Mouse (Mus musculus): ENCODE measurements around the gene Pou2f2.
A peak's percentile ranks its signal among the peaks of the same experiment; 100 is the strongest.

The Pou2f2 gene

DNA sequence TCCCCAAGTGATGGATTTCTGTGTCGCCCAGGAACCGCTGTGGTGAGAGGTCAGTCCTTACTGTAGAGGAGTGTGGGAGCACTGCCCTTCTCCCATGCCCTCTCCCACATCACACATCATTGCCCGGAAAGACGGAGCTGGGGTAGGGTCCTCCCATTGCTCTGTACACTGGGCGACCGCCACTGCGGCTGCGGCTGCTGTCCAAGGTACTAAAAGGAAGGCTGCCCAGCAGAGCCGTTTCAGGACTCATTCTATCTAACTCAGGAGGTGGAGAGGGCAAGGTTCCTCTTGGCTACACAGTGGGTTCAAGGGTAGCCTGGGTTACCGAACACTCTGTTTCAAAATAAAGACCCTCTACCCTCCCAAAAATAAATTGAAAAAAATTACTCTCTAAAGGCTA lies 33.6 kb downstream of the Pou2f2 start:
- no peak for DNase-seq (ENCODE audit: low spot score)

GRCm38 (mm10) chr7:25141761-25142160 lies 37.8 kb downstream of the Pou2f2 start:
- DNase-seq (ENCODE audit: low spot score): no peak

GRCm38 (mm10) chr7:25137553-25137952 lies 42.0 kb downstream of the Pou2f2 start:
- DNase-seq (ENCODE audit: low spot score): no peak

DNA sequence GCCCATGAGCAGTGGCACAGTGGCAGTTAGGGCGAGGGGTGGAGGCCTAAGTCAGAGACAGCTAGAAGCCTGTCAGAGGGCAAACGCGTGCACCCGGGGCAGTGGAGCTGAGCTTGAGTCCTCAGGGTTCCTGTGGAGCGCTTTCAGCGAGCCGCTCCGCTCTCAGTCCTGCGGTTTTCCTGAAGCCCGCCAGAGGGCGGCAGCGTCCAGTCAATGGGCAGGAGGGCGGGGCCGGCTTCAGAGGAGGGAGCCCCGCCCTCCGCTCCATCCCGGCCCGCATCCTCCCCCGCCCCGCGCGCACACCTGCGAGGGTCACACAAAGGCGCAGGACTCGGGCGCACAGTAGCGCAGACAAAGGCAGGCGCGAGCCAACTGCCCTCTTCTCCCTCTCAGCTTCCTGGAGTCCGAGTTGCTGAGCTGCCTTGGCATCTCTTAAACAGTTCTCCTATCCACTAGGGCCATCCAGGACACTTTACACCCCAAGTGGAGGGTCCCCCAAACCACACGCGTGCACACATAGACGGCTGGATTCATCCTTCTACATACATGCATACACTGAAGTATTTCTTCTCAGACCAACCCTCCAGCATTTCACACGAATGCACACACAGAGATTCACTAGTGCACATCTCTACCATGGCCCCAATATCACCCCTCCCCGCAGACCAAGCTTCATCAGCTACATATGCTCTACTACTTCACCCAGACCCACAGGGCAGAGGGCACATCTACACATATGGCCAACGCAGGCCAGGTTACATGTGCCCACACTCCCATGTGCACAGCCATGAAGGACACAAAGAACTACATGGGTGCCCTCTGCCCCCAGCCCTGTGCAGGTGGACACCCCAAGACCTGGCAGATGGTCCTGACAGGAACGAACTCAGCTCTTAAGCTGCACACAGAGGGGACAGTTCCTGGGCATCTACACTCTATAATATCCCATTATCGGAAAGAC lies 46.2 kb downstream of the Pou2f2 start:
- peak; percentile 83 for DNase-seq (ENCODE audit: low spot score)

GRCm38 (mm10) chr7:25132318-25132960 lies 47.1 kb downstream of the Pou2f2 start:
- DNase-seq (ENCODE audit: low spot score): no peak

DNA sequence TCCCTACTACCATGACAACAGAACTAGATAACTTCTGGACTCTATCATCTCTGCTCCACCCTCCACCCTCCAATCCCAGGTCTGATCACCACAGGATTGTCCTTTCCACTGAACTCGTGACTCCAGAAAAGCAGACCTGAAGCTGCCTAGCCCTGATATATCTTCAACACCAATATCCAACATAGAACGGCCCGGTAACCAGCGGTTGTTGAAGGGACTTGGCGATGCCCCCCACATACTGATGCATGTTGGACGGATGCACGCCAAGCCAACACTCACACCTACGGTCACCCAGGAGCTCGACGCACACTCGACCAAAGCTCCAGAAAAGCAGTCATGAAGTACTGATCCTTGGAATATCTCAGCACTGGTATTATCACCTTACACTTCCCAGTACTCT lies 48.3 kb downstream of the Pou2f2 start:
- no peak for DNase-seq (ENCODE audit: low spot score)

DNA sequence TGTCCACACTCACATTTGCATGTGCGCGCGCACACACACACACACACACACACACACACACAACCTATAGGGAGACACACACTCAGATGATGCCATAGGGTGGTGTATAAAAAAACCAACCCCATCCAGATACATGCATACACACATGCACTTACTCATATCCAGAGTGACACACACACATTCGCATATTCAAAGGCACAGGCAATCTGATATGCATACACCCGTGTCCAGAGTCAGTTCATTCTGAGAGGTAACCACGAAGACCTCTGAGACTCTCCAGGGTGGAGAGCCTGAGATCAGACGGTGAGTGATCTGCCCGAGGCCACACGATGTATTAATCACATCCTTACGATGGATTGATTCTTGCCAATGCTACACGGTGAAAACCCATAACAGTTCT lies 49.0 kb downstream of the Pou2f2 start:
- no peak for DNase-seq (ENCODE audit: low spot score)

GRCm38 (mm10) chr7:25129390-25129979 lies 50.0 kb downstream of the Pou2f2 start:
- no peak for DNase-seq (ENCODE audit: low spot score)

GRCm38 (mm10) chr7:25127971-25128370 lies 51.6 kb downstream of the Pou2f2 start:
- no peak for DNase-seq (ENCODE audit: low spot score)

DNA sequence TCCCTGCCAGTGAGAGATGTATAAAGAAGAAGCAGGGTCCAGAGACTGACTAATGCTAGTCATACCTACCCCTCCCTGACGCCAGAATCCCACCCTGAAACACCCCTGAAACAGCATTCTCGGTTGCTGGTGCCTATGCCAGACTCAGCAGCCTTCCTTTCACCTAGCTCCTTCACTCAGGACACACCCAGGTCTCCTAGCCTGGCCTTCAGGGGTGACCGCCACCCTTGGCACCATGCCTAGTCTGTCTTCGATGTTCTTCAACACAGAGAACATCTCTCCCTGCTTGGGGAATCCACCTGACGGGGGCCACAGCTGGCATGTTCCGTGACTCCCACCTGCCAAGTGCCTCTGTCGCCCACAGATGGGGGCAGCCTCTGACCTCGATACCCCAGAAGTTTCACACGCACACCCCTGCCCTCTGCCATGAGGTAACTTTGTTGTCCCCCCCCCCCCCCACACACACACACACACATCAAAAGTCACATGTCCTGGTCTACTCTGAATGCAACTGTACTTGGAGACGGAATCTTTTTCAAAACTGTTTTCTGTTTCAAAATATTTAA lies 53.7 kb downstream of the Pou2f2 start:
- no peak for DNase-seq (ENCODE audit: low spot score)

DNA sequence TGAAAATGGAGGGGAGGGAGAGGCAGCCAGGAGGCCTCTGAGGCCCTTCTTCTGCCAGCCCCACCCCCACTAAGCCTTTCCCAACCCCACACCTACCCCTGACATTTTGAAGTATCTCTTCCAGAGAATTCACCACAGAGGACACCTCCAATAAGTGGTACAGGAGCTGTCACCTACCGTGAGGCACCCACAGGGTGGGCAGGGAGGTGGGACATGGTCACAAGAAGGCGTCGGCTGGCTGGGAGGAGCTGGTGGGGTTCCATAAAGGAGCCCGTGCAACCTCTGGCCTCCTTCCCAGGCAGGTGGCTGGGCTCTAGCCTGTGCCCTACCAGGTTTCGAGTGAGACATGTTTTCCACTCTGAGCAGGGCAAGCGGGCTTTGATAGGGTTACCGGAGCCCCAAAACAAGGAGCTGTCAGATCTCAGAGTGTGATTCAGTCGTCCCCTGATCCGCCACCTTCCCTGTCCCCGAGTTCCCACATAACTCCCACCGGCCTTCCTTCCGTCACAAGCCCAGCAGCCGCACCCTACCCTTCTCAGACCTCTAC lies 58.2 kb downstream of the Pou2f2 start:
- no peak for DNase-seq (ENCODE audit: low spot score)

DNA sequence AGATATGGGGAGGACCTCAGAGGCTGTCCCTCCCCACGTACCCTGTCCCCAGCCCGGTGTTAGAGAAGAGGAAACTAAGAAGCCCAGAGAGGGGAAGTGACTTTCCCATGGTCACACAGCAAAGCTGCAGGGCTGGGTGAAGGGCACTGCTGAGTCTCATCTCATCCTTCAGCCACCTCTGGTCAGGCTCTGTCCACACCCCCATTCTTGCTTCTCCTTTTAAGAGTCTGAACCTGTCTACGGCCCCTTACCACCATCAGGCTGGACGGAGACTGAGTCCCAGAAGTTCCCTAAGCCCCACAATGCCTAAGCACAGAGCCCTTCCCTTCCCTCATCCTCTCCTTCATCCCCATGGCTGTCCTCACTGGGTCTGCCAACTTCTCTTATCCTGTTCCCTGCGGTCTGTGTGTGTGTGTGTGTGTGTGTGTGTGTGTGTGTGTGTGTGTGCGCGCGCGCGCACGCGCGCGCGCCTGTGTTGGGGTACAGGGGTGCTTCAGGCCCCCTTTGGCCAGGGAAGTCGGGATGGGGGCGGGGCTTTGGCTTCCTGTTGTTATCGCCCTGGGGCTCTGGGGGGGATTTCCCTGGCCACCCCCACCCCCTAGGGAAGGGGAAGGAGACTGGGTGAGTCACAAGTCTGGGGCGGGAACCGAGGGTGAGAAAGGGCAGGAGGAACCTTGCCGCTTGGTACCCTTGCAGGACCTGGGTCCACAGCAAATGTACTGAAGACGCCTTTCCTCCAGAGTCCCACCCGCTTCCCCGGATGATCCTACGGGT lies 59.3 kb downstream of the Pou2f2 start:
- DNase-seq (ENCODE audit: low spot score): peak; percentile 65

DNA sequence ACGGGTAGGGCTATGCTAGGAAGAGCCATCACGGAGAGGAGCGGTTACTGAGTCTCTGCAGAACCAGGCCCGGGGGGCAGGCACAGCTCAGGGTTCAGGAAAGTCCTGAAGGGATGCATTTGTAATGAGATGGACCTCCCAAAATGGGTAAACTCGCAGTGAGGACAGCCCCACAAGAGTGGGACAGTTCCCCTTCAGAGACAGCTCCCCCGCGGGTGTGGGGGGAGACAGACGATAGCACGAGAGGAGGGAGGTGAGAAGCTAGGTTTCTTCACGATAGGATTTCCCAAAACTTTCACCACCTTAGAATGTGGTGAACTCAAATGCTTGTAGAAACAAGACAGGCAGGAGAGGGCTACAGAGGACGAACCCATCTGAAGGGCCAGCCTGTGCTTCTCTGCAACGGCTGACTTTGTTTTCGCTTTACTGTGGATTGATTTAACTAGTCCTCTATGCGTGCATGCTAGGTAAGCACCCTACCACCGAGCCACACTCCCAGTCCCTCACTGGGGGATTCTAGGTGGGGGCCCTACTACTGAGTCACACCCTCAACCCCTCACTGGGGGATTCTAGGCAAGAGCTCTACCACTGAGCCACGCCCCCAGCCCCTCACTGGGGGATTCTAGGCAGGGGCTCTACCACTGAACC lies 66.4 kb downstream of the Pou2f2 start:
- no peak for DNase-seq (ENCODE audit: low spot score)

DNA sequence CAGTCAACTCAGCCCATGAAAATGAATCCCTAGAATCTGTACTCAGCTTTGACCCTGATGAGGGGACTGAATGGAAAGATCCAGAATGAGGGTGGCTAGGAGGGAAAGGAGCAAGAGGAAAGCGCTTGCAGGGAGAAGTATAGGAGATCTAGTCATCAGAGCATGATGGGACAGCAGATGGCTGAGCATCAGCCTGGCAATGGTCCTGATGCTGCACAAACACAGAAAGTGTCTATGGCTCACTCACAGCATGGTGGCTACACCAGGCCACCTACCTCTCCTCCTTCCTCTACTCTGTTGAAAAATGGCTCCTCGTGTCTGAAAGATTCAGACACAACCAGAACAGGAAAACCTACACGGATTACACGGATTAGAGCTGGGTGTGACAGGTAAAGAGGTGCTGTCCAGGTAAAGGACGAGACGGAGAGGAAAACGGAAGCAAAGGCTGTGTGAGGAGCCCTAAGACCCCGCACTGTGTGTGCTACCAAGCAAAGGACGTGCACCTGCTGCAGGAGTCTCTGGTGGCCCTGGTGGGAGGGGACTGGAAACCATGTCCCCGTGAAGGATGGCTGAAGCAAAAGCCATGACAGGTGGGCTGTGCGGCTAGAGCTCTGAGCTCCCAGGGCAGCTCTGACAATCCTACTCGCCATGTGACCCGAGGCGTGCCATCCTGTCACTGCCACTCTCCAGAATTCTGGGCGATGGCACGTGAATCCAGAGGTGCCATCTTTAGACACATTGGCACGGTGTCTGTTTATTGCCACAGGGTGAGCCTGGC lies 67.2 kb downstream of the Pou2f2 start:
- DNase-seq (ENCODE audit: low spot score): peak; percentile 63

- no peak for DNase-seq (ENCODE audit: low spot score)
Measured at GRCm38 (mm10) chr7:25110336-25110735, 69.2 kb downstream of the Pou2f2 start.

DNA sequence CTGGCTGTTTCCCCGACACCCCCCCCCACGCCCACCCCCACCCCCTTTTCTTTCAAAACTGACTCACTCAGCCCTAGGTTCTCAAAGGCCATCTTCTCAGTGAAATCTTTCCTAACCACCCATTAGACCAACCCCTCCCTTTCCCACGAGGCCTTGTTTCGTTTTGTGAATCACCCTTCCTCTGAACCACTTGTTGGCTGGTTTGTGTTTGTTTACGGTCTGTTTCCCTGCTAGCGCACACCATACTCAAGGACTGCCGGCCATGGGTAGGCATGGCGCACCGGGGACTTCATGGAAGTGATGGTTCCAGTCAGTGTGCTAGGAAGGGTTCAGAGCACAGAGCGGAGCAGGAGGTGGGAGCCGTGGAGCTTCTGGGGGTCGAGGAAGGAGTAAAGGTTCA lies 70.2 kb downstream of the Pou2f2 start:
- DNase-seq (ENCODE audit: low spot score): no peak

DNA sequence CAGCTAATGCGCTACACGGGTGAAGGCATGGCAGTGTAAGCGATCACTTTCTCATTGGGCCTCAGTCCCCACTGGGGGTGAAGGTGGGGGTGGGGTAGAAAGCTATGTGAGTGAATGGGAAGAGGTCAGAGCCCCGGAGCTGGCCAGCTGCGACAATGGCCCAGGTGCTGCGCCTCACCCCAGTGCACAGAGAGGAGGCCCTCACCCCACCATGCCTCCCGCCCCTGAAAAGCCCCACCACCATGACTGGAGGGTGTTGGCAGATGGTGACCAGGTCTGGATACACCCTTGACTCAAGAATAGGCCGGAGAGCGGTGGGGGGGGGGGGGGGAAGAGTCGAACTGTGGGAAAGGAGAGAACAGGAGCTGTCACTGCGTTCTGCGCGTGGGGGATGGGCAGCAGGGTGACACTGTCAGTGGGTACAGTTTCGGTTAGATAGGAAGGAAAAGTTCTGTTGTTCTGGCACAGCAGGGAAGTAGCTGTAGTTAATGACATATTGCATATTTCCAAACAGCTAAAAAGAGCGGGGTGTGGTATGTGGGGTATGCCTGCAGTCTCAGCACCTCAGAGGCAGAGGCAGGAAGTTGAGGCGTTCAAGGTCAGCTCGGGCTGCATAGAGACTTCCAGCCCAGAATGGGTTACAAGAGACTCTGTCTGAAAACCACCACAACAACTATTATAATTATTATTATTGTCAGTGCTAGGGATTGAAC lies 72.6 kb downstream of the Pou2f2 start:
- no peak for DNase-seq (ENCODE audit: low spot score)

DNA sequence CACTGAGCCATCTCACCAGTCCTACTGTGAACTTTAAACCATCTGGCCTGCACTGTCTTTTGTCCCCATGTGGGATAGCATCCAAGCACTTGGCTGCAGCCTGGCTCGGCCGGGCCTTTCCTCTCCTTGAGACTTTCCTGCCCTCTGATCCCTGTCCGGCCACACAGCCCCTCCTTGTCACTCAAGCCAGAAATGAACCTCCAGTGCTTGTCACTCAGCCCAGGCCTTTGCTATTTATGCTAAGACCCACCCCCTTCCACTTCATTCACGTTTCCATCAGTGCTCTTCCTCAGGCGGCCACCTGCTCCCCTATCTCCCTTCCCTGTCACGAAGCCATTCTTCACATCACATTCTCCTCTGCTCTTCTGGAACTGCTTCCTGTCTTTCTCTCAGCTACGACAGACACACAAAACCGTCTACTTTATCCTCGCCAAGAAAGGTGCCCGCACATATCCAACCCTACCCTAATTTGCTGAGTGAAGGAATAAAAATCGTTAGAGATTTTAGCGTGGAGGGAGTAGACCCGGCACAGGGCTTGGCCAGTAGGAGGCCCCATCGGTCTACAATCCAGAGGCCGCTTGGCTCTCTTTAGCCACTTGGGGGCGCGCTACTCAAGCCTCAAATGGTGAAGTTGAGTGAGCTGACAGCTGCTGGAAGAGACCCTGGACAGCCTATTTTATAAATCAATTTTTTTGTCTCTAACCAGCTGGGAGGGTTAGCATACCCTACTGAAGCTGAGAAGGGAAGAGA lies 73.9 kb downstream of the Pou2f2 start:
- DNase-seq (ENCODE audit: low spot score): peak; percentile 87

DNA sequence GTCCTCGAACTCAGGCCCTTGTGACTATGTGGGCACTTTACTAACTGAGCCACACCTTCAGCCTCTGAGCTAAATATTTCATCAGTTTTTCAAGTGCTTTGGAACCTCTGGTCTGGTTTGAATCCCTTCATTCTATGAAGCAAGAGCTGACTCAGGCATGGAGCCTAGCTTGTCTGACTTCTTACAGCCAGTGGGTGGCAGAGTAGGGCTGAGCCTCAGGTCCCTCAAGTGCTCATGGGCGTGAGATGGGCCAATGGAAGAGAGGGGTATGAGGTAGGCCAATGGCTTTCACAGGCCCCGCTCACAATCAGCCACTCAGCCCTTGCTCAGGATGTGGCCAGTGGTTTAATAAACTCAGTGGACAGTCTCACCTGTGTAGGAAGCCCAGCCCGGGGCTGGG lies 79.9 kb downstream of the Pou2f2 start:
- DNase-seq (ENCODE audit: low spot score): no peak
